Mouse (Mus musculus): ENCODE measurements around the gene Lins1. TPM values are rescaled to one million over a fixed set of nuclear protein-coding genes. Genes with fewer than 3 reads are reported as not detected.

The Lins1 gene
- polyA plus RNA-seq, 1 experiment: 1.1 TPM

GRCm38 (mm10) chr7:66724514-66724913 is 34.8 kb downstream of the Lins1 start:
- TF ChIP-seq GATA1 (IDR thresholded peaks at IDR 0.05; ENCODE audit: borderline replicate concordance, low read length) (no peak), FLI1 (IDR thresholded peaks at IDR 0.05; ENCODE audit: low read length) (no peak)
- H3K27me3 ChIP-seq (replicated peaks): no peaks in the 10 kb centered on the region
- peaks cover 4% of the 10 kb centered on the region; the same call in 1 of the 2 replicates for H3K4me1 ChIP-seq
- H3K4me3 ChIP-seq (replicated peaks): no peak overlapping the region
- H3K36me3 ChIP-seq (replicated peaks; ENCODE audit: low read length): peaks cover 13% of the 10 kb centered on the region
- no peaks in the 10 kb centered on the region for H3K9me3 ChIP-seq

- H3K27me3 ChIP-seq (replicated peaks): no peaks in the 10 kb centered on the region
- H3K36me3 ChIP-seq (replicated peaks; ENCODE audit: low read length): peaks cover 13% of the 10 kb centered on the region
- H3K4me3 ChIP-seq (replicated peaks): no peak overlapping the region
- H3K4me1 ChIP-seq: peaks cover 4% of the 10 kb centered on the region; the same call in 1 of the 2 replicates
- TF ChIP-seq FLI1 (IDR thresholded peaks at IDR 0.05; ENCODE audit: low read length) (no peak), GATA1 (IDR thresholded peaks at IDR 0.05; ENCODE audit: borderline replicate concordance, low read length) (no peak)
- H3K9me3 ChIP-seq: no peaks in the 10 kb centered on the region
Measured at GRCm38 (mm10) chr7:66724954-66725353, 35.3 kb downstream of the Lins1 start.

GRCm38 (mm10) chr7:66728072-66728471 is 38.4 kb downstream of the Lins1 start:
- TF ChIP-seq GATA1 (IDR thresholded peaks at IDR 0.05; ENCODE audit: borderline replicate concordance, low read length): no peak
- H3K9me3 ChIP-seq: no peaks in the 10 kb centered on the region
- H3K4me3 ChIP-seq (replicated peaks): no peak overlapping the region
- H3K27me3 ChIP-seq (replicated peaks): no peaks in the 10 kb centered on the region
- H3K4me1 ChIP-seq: peaks cover 4% of the 10 kb centered on the region; the same call in 1 of the 2 replicates
- peaks cover 6% of the 10 kb centered on the region for H3K36me3 ChIP-seq (replicated peaks; ENCODE audit: low read length)

GRCm38 (mm10) chr7:66729232-66729631 is 39.5 kb downstream of the Lins1 start:
- TF ChIP-seq GATA1 (IDR thresholded peaks at IDR 0.05; ENCODE audit: borderline replicate concordance, low read length): no peak
- no peak for TF ChIP-seq FLI1 (IDR thresholded peaks at IDR 0.05; ENCODE audit: low read length)
- H3K9me3 ChIP-seq: peaks cover 5% of the 10 kb centered on the region; the same call in 1 of the 2 replicates
- no peak overlapping the region for H3K4me3 ChIP-seq (replicated peaks)
- peaks cover 4% of the 10 kb centered on the region; the same call in 1 of the 2 replicates for H3K4me1 ChIP-seq
- H3K36me3 ChIP-seq (replicated peaks; ENCODE audit: low read length): no peaks in the 10 kb centered on the region
- no peaks in the 10 kb centered on the region for H3K27me3 ChIP-seq (replicated peaks)

- Histone ChIP-seq H3K4me3 (replicated peaks) (no peak overlapping the region), H3K27me3 (replicated peaks) (peaks cover 3% of the 10 kb centered on the region), H3K36me3 (replicated peaks; ENCODE audit: low read length) (no peaks in the 10 kb centered on the region), H3K9me3 (peaks cover 8% of the 10 kb centered on the region; the same call in 1 of the 2 replicates), H3K4me1 (no peaks in the 10 kb centered on the region)
- TF ChIP-seq FLI1 (IDR thresholded peaks at IDR 0.05; ENCODE audit: low read length) (no peak), GATA1 (IDR thresholded peaks at IDR 0.05; ENCODE audit: borderline replicate concordance, low read length) (no peak)
Measured at GRCm38 (mm10) chr7:66733431-66733830, 43.7 kb downstream of the Lins1 start.

GRCm38 (mm10) chr7:66733882-66734281 is 44.2 kb downstream of the Lins1 start:
- Histone ChIP-seq H3K4me1 (no peaks in the 10 kb centered on the region), H3K36me3 (replicated peaks; ENCODE audit: low read length) (no peaks in the 10 kb centered on the region), H3K4me3 (replicated peaks) (no peak overlapping the region), H3K27me3 (replicated peaks) (peaks cover 3% of the 10 kb centered on the region), H3K9me3 (peaks cover 8% of the 10 kb centered on the region; the same call in 1 of the 2 replicates)
- TF ChIP-seq FLI1 (IDR thresholded peaks at IDR 0.05; ENCODE audit: low read length): no peak
- TF ChIP-seq GATA1 (IDR thresholded peaks at IDR 0.05; ENCODE audit: borderline replicate concordance, low read length): no peak

- Histone ChIP-seq H3K4me3 (replicated peaks) (no peak overlapping the region), H3K4me1 (no peaks in the 10 kb centered on the region), H3K27me3 (replicated peaks) (peaks cover 3% of the 10 kb centered on the region), H3K36me3 (replicated peaks; ENCODE audit: low read length) (no peaks in the 10 kb centered on the region), H3K9me3 (peaks cover 8% of the 10 kb centered on the region; the same call in 1 of the 2 replicates)
- TF ChIP-seq GATA1 (IDR thresholded peaks at IDR 0.05; ENCODE audit: borderline replicate concordance, low read length): no peak
- TF ChIP-seq FLI1 (IDR thresholded peaks at IDR 0.05; ENCODE audit: low read length): no peak
Measured at GRCm38 (mm10) chr7:66734466-66734865, 44.8 kb downstream of the Lins1 start.

- H3K9me3 ChIP-seq: peaks cover 8% of the 10 kb centered on the region; the same call in 1 of the 2 replicates
- no peak overlapping the region for H3K4me3 ChIP-seq (replicated peaks)
- H3K27me3 ChIP-seq (replicated peaks): peaks cover 3% of the 10 kb centered on the region
- no peaks in the 10 kb centered on the region for H3K36me3 ChIP-seq (replicated peaks; ENCODE audit: low read length)
- no peaks in the 10 kb centered on the region for H3K4me1 ChIP-seq
- TF ChIP-seq FLI1 (IDR thresholded peaks at IDR 0.05; ENCODE audit: low read length) (no peak), GATA1 (IDR thresholded peaks at IDR 0.05; ENCODE audit: borderline replicate concordance, low read length) (no peak)
Measured at GRCm38 (mm10) chr7:66734993-66735392, 45.3 kb downstream of the Lins1 start.

- Histone ChIP-seq H3K9me3 (peaks cover 8% of the 10 kb centered on the region; the same call in 1 of the 2 replicates), H3K27me3 (replicated peaks) (peaks cover 7% of the 10 kb centered on the region), H3K4me3 (replicated peaks) (no peak overlapping the region), H3K36me3 (replicated peaks; ENCODE audit: low read length) (no peaks in the 10 kb centered on the region), H3K4me1 (0 out of 2 replicates have a peak, but pooled peaks cover 4% of the 10 kb centered on the region)
- no peak for TF ChIP-seq GATA1 (IDR thresholded peaks at IDR 0.05; ENCODE audit: borderline replicate concordance, low read length)
- TF ChIP-seq FLI1 (IDR thresholded peaks at IDR 0.05; ENCODE audit: low read length): no peak
Measured at GRCm38 (mm10) chr7:66737418-66737817, 47.7 kb downstream of the Lins1 start.

GRCm38 (mm10) chr7:66741008-66741407 is 51.3 kb downstream of the Lins1 start:
- H3K4me1 ChIP-seq: peaks cover 14% of the 10 kb centered on the region
- no peak overlapping the region for H3K4me3 ChIP-seq (replicated peaks)
- H3K9me3 ChIP-seq: no peaks in the 10 kb centered on the region
- peaks cover 6% of the 10 kb centered on the region for H3K27me3 ChIP-seq (replicated peaks)
- TF ChIP-seq FLI1 (IDR thresholded peaks at IDR 0.05; ENCODE audit: low read length): no peak
- H3K36me3 ChIP-seq (replicated peaks; ENCODE audit: low read length): no peaks in the 10 kb centered on the region

GRCm38 (mm10) chr7:66741412-66741811 is 51.7 kb downstream of the Lins1 start:
- Histone ChIP-seq H3K27me3 (replicated peaks) (peaks cover 6% of the 10 kb centered on the region), H3K4me3 (replicated peaks) (no peak overlapping the region), H3K9me3 (no peaks in the 10 kb centered on the region)

More at GRCm38 (mm10) chr7:66741412-66741811, 51.7 kb downstream of the Lins1 start:
- peaks cover 16% of the 10 kb centered on the region for H3K4me1 ChIP-seq
- H3K36me3 ChIP-seq (replicated peaks; ENCODE audit: low read length): no peaks in the 10 kb centered on the region
- TF ChIP-seq FLI1 (IDR thresholded peaks at IDR 0.05; ENCODE audit: low read length) (no peak), GATA1 (IDR thresholded peaks at IDR 0.05; ENCODE audit: borderline replicate concordance, low read length) (no peak)
